Mouse (Mus musculus): ENCODE results near the gene Slfn4. TPM values are rescaled to one million over a fixed set of nuclear protein-coding genes. Genes with fewer than 3 reads are reported as not detected.

Gene Slfn4
- polyA plus RNA-seq, 1 experiment from 2014 or later = not detected

DNA sequence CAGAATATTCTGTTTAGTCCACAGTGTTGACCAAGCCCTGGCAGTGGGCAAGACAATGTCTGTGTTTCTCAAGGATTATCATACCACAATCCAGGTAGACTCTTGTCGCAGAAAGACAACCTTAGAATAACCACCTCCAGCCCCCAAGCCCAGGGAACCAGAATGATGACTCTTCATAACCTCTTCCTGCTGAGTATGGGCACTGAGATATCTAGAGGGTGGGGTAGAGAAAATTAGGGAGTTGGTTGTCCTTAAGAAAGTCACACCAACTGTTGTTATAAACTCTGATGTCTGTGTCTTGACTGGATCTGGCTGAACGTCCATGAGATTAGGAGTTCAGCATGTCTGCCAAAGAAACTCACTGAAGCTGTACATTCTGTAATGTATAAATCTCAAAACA, 63.4 kb downstream of the Slfn4 start:
- no peak for ATAC-seq (ENCODE audit: low FRiP score)

GRCm38 (mm10) chr11:83239811-83240210, 64.8 kb downstream of the Slfn4 start:
- 14% methylated on average over 2 of the region's 2 CpGs for WGBS
- no peak for ATAC-seq (ENCODE audit: low FRiP score)
- no peak overlapping the region for H3K9ac ChIP-seq (ENCODE audit: low read length)
- DNase-seq (ENCODE audit: low spot score, missing footprints) = no peak
- H3K9me3 ChIP-seq (ENCODE audit: control insufficient read depth, low read length) = no peaks in the 10 kb centered on the region
- no peak overlapping the region for H3K27ac ChIP-seq (ENCODE audit: low read depth, low read length)
- no peaks in the 10 kb centered on the region for H3K27me3 ChIP-seq (ENCODE audit: control insufficient read depth, insufficient read depth, low read length)
- H3K4me3 ChIP-seq (ENCODE audit: low read depth, low read length) = no peak overlapping the region
- no peaks in the 10 kb centered on the region for H3K36me3 ChIP-seq (ENCODE audit: control insufficient read depth, insufficient read depth, low read length)
- H3K4me2 ChIP-seq = no peak overlapping the region
- no peaks in the 10 kb centered on the region for H3K4me1 ChIP-seq (ENCODE audit: control insufficient read depth, insufficient read depth, low read length)

More for the DNA sequence above, 63.4 kb downstream of the Slfn4 start:
- 86% methylated on average over 2 of the region's 2 CpGs for WGBS
- H3K4me2 ChIP-seq = no peak overlapping the region
- no peaks in the 10 kb centered on the region for H3K27me3 ChIP-seq (ENCODE audit: control insufficient read depth, insufficient read depth, low read length)
- H3K36me3 ChIP-seq (ENCODE audit: control insufficient read depth, insufficient read depth, low read length) = no peaks in the 10 kb centered on the region
- no peak overlapping the region for H3K9ac ChIP-seq (ENCODE audit: low read length)
- no peaks in the 10 kb centered on the region for H3K9me3 ChIP-seq (ENCODE audit: control insufficient read depth, low read length)
- H3K4me1 ChIP-seq (ENCODE audit: control insufficient read depth, insufficient read depth, low read length) = no peaks in the 10 kb centered on the region
- no peak overlapping the region for H3K27ac ChIP-seq (ENCODE audit: low read depth, low read length)
- H3K4me3 ChIP-seq (ENCODE audit: low read depth, low read length) = no peak overlapping the region
- no peak for DNase-seq (ENCODE audit: low spot score, missing footprints)

Other genes with a start within 250 kb of the Slfn4 start
- gene Slfn5, start 223.8 kb upstream of the Slfn4 start, polyA plus RNA-seq (2014; fragmentation: Nextera tagmentation; extraction: Ambion mirVana) = 0.14 and 0.47 TPM in 2 replicates
- gene Slfn9, start 183.4 kb upstream of the Slfn4 start, polyA plus RNA-seq (2014; fragmentation: Nextera tagmentation; extraction: Ambion mirVana) = 7.1 and 7.6 TPM in 2 replicates
- gene Slfn8, start 154.4 kb upstream of the Slfn4 start, polyA plus RNA-seq (2014; fragmentation: Nextera tagmentation; extraction: Ambion mirVana) = 0.11 and 0.28 TPM in 2 replicates
- 2.3 and 2.7 TPM in 2 replicates for gene Slfn2, start 110.1 kb upstream of the Slfn4 start, polyA plus RNA-seq (2014; fragmentation: Nextera tagmentation; extraction: Ambion mirVana)
- gene Slfn1, start 58.3 kb upstream of the Slfn4 start, polyA plus RNA-seq (2014; fragmentation: Nextera tagmentation; extraction: Ambion mirVana) = 0.10 TPM in 1 of 2 replicates, not detected in the other
- gene Slfn3, start 16.1 kb downstream of the Slfn4 start, polyA plus RNA-seq (2014; fragmentation: Nextera tagmentation; extraction: Ambion mirVana) = 0.08 and 0.42 TPM in 2 replicates
- gene Slfn14, start 111.5 kb downstream of the Slfn4 start, polyA plus RNA-seq (2014; fragmentation: Nextera tagmentation; extraction: Ambion mirVana) = 0.79 and 0.88 TPM in 2 replicates
- 121 and 130 TPM in 2 replicates for gene Ap2b1, start 123.8 kb downstream of the Slfn4 start, polyA plus RNA-seq (2014; fragmentation: Nextera tagmentation; extraction: Ambion mirVana)
- gene Pex12, start 127.4 kb downstream of the Slfn4 start, polyA plus RNA-seq (2014; fragmentation: Nextera tagmentation; extraction: Ambion mirVana) = 20.1 and 20.8 TPM in 2 replicates
- 3.0 and 4.6 TPM in 2 replicates for gene Rasl10b, start 234.0 kb downstream of the Slfn4 start, polyA plus RNA-seq (2014; fragmentation: Nextera tagmentation; extraction: Ambion mirVana)

All from midbrain, embryonic 11.5 days (tissue).